Mouse (Mus musculus) adrenal gland, postnatal 36 days (tissue): Measurements from ENCODE around the gene Bach2. TPM values are rescaled to one million over a fixed set of nuclear protein-coding genes. Genes with fewer than 3 reads are reported as not detected.

Source experiments
- DNase-seq, 2 experiments: peaks; one replicate each; pipeline ENCODE4 v3.0.0; 2021; ENCODE audit warnings: mixed read lengths in 1 of 2
- total RNA-seq, 2 experiments: library from RNA; stranded (reverse); gene quantifications; 2 replicates each; pipeline ENCODE4 v1.2.3; 2021

Gene Bach2
- total RNA-seq, 2 experiments from 2014 or later, result 3.5 to 5.4 TPM

DNA sequence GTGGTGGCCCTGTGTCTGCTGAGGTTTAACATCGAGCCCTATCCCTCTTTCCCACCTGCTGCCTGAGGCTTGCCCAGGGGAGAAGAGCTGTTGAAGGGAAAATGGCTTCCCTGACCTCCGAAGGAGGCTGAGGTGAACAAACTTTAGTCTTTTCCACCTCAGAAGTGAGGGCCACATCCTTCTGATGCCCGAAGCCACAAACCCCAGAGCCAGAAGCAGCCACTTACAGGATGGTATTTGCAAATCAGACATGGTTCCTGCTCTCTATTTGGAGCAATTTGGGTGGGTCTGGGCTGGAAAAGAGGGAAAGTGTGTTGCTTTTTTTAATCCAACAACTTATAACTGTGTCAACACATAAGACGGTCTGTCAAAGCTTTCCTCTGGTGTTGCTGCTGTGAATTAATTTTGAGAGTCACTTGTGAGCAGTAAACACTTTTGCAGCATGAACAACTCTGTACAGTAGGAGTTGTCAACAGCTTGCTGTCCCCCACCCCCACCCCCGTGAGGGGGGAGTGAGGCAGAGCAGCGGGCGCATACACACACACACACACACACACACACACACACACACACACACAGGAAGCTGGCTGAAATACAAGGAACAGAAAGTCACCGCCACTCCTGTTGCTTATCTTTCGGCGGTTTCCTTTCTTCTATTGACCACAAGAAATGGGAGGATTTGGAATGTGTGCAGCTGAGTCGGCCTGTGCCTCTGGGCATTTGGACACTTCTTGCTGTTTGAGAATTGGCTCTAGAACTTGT, 149.1 kb downstream of the Bach2 start:
- peak; percentile 57 to 79 for DNase-seq

DNA sequence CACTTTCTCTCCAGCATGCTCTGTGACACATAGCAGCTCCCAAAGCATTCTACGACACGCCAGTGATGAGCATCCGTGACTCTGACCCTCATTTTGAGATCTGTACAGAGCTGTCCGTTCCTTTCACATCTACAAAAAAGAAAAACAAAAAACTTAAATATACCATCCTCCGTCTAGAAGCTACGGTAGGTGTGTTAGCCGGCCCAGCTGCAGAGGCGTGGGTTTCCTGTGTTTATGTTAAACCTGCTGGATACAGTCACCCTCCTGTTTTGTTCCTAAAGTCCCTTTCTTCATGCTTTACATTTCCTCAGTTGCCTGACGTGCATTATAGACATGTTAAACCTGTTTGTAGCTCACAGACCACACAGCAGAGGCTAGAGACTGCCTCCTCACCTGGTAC, 150.0 kb downstream of the Bach2 start:
- DNase-seq, result no peak

DNA sequence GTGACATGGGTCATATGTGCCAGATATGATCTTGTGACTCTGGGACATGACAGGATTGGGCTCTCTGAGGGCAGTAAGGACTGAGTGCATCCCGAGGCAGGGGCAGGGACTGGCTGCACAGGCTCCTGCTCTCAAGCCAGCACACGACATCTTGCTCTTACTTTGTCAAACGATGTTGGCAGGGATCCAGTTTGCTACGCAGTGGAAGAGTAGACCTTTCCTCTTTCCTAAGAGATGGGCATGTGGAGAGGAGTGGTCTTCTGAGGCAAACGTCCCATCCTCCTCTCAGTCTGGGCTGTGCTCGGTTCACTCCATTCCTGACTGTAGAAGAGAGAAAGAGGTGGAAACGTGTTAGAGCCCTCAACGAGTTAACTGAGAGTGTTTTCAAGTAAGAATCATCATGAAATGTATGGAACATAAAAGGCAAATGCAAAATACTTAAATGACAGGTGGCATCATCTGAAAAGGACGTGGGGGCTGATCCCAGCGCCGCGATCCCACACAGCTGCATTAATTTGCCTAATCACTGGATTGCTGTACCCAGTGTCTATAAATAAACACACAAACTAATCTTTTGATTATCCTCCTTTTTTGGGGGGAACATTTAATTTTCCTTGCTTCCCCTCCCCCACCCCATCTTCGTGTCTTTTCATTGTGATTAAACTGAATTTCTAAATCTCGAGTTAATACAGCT, 150.7 kb downstream of the Bach2 start:
- DNase-seq, result no peak

DNA sequence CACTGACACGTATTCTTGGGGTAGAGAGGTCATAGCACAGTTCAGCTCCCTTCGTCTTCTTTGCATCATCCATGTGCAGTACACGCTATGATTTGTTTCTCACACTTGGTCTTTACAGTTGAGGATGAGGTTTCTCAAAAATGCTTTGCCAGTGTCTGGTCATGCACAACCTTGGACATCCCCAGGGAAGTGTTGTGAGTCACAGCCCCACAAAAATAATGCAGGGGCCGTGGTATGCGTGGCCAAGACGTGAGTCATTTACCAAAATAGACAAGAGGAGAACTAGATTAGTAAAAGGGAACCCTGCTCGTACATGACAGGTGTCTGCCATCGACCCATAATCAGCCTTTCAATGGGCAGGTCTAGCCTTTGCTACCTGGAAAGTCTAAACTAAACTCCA, 152.7 kb downstream of the Bach2 start:
- peak in 1 of 2 experiments; percentile 31 for DNase-seq

GRCm38 (mm10) chr4:32393226-32393625, 154.6 kb downstream of the Bach2 start:
- DNase-seq, result no peak

- DNase-seq, result no peak
These were observed 155.3 kb downstream of the Bach2 start for GRCm38 (mm10) chr4:32393951-32394350.

DNA sequence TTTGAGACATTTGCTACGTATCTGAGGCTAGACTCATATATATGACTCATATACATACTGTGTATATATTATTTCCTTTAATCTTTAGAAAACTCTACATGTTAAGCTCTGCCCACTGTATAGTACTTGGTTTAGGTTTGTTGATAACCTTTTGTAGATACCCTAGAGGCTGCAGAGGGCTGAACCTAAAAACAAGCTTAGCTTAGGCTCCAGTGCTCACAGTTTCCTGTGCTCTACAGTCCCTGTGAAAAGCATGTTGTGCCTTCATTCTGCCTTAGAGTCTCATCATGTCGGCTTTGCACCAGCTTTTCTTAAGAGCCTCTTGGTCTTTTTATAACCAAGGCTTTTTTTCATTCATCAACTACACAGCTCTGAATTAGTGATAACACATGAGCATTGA, 156.2 kb downstream of the Bach2 start:
- DNase-seq, result no peak

DNA sequence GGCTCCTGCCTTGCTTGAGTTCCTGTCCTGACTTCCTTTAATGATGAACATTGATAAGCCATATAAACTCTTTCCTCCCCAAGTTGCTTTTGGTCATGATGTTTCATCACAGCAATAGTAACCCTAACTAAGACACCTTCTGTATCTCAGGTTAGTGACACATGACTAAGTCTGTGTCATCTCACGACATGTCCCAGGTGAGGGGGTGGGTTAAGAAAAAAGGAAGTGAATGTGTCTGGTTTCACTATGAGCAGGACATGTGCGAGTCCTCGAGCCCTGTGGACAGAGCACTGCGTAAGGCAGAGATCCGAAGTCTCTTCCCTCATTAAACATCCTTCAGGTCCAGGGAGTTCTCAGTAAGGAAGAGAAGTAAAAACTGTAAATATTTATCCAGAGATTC, 162.9 kb downstream of the Bach2 start:
- DNase-seq, result no peak

DNA sequence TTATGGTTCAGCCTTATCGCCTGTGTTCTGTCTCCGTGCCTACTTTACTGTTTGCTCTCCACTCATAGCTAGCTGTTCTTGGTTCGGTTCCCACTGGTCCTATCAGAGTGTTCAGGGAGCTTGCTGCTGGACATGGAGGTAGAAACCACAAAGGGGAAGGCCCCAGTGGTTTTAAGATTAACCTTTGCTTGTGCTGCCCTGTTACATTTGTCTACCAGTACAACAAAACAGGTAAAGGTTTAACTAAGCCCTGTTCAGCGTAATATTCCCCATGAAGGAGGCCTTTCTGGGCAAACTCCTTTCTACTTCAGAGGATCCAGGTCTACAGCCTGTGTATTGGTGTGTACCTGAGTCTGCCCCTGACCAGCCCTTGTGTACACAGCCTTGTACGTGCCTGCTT, 164.9 kb downstream of the Bach2 start:
- DNase-seq, result no peak

DNA sequence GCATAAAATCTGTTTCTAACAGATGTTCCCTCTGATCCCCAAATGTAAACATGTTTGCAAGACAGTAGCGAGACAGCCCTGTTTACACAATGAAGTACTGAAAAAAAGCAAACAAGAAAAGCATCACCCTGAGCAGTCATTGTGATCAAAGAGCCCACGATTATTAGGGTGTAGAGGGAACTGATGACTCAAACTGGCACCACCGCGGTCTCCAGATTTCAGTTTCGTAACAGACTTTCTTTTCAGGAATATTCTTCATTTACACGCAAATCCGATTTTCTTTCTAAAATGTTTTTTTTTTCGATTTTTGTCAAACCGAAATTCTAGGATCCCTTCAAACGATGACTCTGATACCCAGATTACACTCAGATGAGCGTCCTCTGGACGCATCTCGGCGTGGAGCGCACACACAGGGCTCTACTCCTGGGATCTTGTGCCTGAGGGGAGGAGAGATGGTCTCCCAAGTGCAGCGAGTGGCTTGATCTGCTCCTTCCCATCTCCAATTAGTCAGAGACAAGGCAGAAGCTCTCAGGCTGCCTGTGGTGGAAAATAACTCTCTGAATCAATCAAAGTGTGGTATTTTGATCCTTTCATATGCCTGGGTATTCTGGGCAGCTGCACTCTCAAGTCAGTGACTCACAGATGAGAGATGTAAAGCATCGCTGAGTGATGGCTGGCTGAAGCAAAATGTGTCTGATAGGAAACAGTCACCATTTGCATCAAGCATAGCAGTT, 166.7 kb downstream of the Bach2 start:
- DNase-seq, result no peak

- DNase-seq, result no peak
These were observed 167.4 kb downstream of the Bach2 start for GRCm38 (mm10) chr4:32405985-32406384.

DNA sequence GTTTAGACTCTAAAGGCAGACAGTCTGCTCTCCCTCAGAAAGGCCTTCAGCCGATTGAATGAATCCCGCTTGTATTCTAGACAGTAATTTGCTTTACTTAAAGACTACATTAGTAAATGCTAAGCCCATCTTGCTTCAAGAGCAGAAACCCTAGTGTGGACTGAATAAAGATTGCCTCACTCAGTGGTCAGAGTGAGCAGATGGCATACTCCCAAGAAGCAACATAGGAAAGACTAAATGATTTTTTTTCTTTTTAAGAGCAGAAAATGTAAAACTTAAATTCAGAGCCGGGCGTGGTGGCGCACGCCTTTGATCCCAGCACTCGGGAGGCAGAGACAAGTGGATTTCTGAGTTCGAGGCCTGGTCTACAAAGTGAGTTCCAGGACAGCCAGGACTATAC, 169.9 kb downstream of the Bach2 start:
- DNase-seq, result no peak

GRCm38 (mm10) chr4:32409116-32409880, 170.7 kb downstream of the Bach2 start:
- DNase-seq, result no peak

GRCm38 (mm10) chr4:32413063-32413462, 174.5 kb downstream of the Bach2 start:
- no peak for DNase-seq

GRCm38 (mm10) chr4:32413505-32413904, 174.9 kb downstream of the Bach2 start:
- DNase-seq, result no peak

DNA sequence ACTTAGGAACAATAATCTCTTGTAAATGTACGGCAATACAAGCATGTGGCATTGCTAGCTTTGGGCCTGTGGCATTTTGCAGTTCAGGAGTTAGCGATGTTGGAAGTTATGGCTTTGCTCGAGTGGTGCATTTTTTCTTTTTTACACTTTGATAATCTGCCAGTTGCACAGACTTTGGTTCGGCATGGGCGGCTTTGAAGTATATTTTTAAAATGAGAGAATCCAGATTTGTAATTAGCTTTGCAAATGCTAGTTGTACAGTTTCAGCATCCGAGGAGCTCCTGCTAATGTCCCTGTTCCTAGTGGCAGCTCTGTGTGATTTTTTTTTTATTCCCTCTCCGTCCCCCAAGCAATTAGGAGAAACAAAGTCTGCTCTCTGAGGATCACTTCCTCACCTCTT, 176.4 kb downstream of the Bach2 start:
- no peak for DNase-seq

GRCm38 (mm10) chr4:32417939-32418338, 179.3 kb downstream of the Bach2 start:
- DNase-seq, result no peak

DNA sequence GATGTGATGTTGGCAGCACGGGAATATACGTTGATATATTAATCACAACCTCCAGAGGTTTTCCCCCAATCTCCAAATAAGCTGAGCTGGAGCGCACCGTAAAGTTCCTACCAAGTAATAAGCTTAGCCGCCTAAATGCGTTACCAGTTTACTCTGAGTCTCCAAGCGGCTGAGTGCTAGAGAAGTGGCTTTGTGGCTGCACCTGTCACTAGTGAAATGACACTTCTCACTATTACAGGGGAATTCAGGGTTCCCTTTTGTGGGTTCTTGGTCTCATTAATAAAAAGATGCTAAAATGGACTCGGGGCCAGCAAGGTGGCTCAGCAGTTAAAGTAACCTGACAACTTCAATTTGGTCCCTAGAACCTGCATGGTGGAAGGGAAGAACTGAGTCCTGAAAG, 183.0 kb downstream of the Bach2 start:
- no peak for DNase-seq

DNA sequence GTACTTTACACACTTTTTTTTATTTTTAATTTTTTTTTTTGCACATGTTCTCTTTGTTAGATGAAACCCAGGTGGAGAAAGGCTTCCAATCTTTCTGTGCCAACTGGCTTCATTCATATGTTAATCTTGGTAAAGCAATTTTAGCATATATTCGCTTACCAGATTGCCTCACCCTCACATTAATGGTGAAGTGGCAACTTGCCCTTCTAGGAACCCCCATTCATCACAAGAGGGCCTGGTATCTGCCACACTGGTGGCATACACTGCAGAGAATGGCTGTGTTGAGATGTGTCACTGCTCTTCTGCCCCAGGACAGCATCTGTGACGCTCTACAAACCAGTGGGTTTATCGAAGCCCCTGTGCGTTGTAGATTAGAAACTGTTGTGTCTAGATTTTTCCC, 183.8 kb downstream of the Bach2 start:
- DNase-seq, result no peak

- DNase-seq, result no peak
These were observed 185.1 kb downstream of the Bach2 start for GRCm38 (mm10) chr4:32423667-32424066.

DNA sequence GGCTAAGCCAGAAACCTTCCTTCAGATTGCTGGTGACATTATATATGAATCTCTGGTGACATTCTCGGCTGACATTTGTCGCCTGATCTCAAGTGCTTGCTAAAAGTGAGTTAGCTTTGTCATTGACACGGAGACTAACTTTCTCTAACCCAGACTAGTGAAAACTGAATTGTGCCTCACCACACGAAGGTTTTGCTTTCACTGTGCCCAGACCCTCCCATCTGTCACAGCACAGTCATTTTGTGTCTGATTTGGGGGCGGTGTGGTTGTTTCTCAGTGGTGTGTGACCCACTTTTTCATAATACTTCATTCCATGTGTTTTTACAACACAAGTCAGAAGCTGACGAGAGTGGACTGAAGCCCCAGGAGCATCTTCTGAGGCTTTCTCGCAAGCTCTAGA, 185.8 kb downstream of the Bach2 start:
- no peak for DNase-seq

DNA sequence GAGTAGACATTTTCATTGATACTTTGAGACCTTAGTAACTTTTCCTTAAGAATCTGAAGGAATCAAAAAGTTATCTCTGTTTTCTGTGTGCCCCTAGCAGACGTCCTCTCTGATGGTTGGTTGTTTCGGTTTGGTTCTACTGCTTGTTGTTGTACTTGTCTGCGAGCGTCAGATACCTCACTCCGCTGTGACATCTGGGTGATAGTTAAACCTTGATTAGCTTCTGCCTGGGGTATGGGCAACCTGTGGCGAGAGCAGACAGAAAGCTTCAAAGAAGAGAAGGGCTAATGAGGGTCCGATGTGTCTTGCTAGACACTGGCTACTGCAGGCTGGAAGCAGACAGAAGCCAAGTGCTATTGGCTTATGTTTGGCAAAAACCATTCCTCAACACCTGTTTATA, 186.5 kb downstream of the Bach2 start:
- DNase-seq, result no peak
